Mouse (Mus musculus) CH12.LX (cell line): ENCODE results near the gene Igf1. TPM values are rescaled to one million over a fixed set of nuclear protein-coding genes. Genes with fewer than 3 reads are reported as not detected.

ENCODE experiments used
- DNase-seq: peaks from one replicate; pipeline ENCODE4 v3.0.0-alpha.2; 2013; ENCODE audit errors: extremely low read depth
- H3K27ac ChIP-seq: 2 replicates; pipeline ENCODE4 v1.5.1; 2012; ENCODE audit warnings: low read depth, mild to moderate bottlenecking, control low read depth, moderate library complexity; ENCODE audit not compliant: insufficient read depth
- H3K27me3 ChIP-seq: replicated peaks from 2 replicates; pipeline ENCODE3; 2012; ENCODE audit warnings: inconsistent platforms
- H3K36me3 ChIP-seq, 2 experiments: replicated peaks in 1 of 2; 2 replicates each; pipeline versions ENCODE3 to v1.6.1; 2012; ENCODE audit warnings: inconsistent platforms in 1 of 2, low read length in 1 of 2, mild to moderate bottlenecking in 1 of 2, mixed read lengths in 1 of 2, moderate library complexity in 1 of 2; ENCODE audit not compliant: control insufficient read depth in 1 of 2, insufficient read depth in 1 of 2
- H3K4me1 ChIP-seq, 2 experiments: 2 replicates each; pipeline ENCODE4 v1.6.1; 2012; ENCODE audit warnings: inconsistent platforms in 1 of 2, moderate library complexity in 1 of 2; ENCODE audit not compliant: insufficient read depth in 2 of 2, control insufficient read depth in 1 of 2
- H3K4me2 ChIP-seq: 2 replicates; pipeline ENCODE4 v1.6.1; 2012; ENCODE audit warnings: low read depth, mild to moderate bottlenecking, control low read depth; ENCODE audit not compliant: poor library complexity, insufficient read depth, severe bottlenecking
- H3K4me3 ChIP-seq, 3 experiments: fragments of 150-350 bp in 1 of 3; sonication (generic) in 1 of 3; replicated peaks in 1 of 3; 2 replicates each; pipeline versions ENCODE3 to v1.5.1; 2011 to 2012; ENCODE audit warnings: low read depth in 2 of 3, low read length in 2 of 3, mild to moderate bottlenecking in 2 of 3, moderate library complexity in 2 of 3, control low read depth in 1 of 3, improper control_type of control experiment in 1 of 3, inconsistent platforms in 1 of 3, mixed read lengths in 1 of 3; ENCODE audit not compliant: poor library complexity in 1 of 3
- H3K79me2 ChIP-seq: replicated peaks from 2 replicates; pipeline ENCODE4 v1.6.1; 2012; ENCODE audit warnings: mild to moderate bottlenecking, moderate library complexity; ENCODE audit not compliant: control insufficient read depth, poor library complexity, insufficient read depth, severe bottlenecking; ENCODE audit errors: extremely low read depth
- H3K9ac ChIP-seq: 2 replicates; pipeline ENCODE4 v1.6.1; 2012; ENCODE audit warnings: low read depth, mild to moderate bottlenecking, control low read depth, moderate library complexity; ENCODE audit not compliant: insufficient read depth
- H3K9me3 ChIP-seq: replicated peaks from 2 replicates; pipeline ENCODE3; 2012; ENCODE audit warnings: low read length, inconsistent platforms, mixed read lengths
- CHD1 ChIP-seq: IDR thresholded peaks from 2 replicates; pipeline ENCODE4 v1.6.1; 2012; ENCODE audit warnings: low read depth, low read length, improper control_type of control experiment, inconsistent platforms
- CHD2 ChIP-seq: IDR thresholded peaks from 2 replicates; pipeline ENCODE4 v1.6.1; 2011; ENCODE audit warnings: low read length, improper control_type of control experiment
- CTCF ChIP-seq, 2 experiments: IDR thresholded peaks in 1 of 2; conservative IDR thresholded peaks in 1 of 2; 2 replicates each; pipeline ENCODE4 v1.5.1; 2011 to 2012; ENCODE audit warnings: low read depth in 2 of 2, low read length in 2 of 2, improper control_type of control experiment in 1 of 2, inconsistent platforms in 1 of 2, mild to moderate bottlenecking in 1 of 2, moderate library complexity in 1 of 2
- EP300 ChIP-seq: IDR thresholded peaks from 2 replicates; pipeline ENCODE4 v1.6.1; 2011; ENCODE audit warnings: low read length, improper control_type of control experiment
- ETS1 ChIP-seq: conservative IDR thresholded peaks from 2 replicates; pipeline ENCODE4 v1.6.1; 2012; ENCODE audit warnings: low read depth, mild to moderate bottlenecking, inconsistent platforms, low read length, improper control_type of control experiment, moderate library complexity
- IRF4 ChIP-seq: IDR thresholded peaks from 2 replicates; pipeline ENCODE4 v1.6.1; 2014; ENCODE audit warnings: low read depth, mild to moderate bottlenecking, inconsistent platforms, low read length, improper control_type of control experiment
- JUN ChIP-seq: IDR thresholded peaks from 2 replicates; pipeline ENCODE4 v1.6.1; 2011; ENCODE audit warnings: low read depth, mild to moderate bottlenecking, low read length, improper control_type of control experiment, moderate library complexity; ENCODE audit not compliant: insufficient read depth
- KAT2A ChIP-seq: IDR thresholded peaks from 2 replicates; pipeline ENCODE4 v1.6.1; 2012; ENCODE audit warnings: low read length, improper control_type of control experiment, inconsistent platforms; ENCODE audit not compliant: insufficient replicate concordance
- MAFK ChIP-seq: IDR thresholded peaks from 2 replicates; pipeline ENCODE4 v1.6.1; 2011; ENCODE audit warnings: low read length, improper control_type of control experiment; ENCODE audit not compliant: insufficient replicate concordance
- MAZ ChIP-seq: IDR thresholded peaks from 2 replicates; pipeline ENCODE4 v1.6.1; 2012; ENCODE audit warnings: low read depth, mild to moderate bottlenecking, inconsistent platforms, low read length, improper control_type of control experiment, moderate library complexity
- PAX5 ChIP-seq: IDR thresholded peaks from 2 replicates; pipeline ENCODE4 v1.6.1; 2012; ENCODE audit warnings: low read length, inconsistent platforms, mixed read lengths
- POLR2A ChIP-seq: IDR thresholded peaks from 2 replicates; pipeline ENCODE4 v1.6.1; 2011; ENCODE audit warnings: low read depth, mild to moderate bottlenecking, improper control_type of control experiment, low read length
- RAD21 ChIP-seq: IDR thresholded peaks from 2 replicates; pipeline ENCODE4 v1.6.1; 2011; ENCODE audit warnings: low read depth, mild to moderate bottlenecking, low read length, improper control_type of control experiment, moderate library complexity
- SMC3 ChIP-seq: IDR thresholded peaks from 2 replicates; pipeline ENCODE4 v1.6.1; 2011; ENCODE audit warnings: low read depth, low read length, improper control_type of control experiment
- TBP ChIP-seq: conservative IDR thresholded peaks from 2 replicates; pipeline ENCODE4 v1.6.1; 2011; ENCODE audit warnings: low read depth, low read length, improper control_type of control experiment
- TCF12 ChIP-seq: IDR thresholded peaks from 2 replicates; pipeline ENCODE4 v1.6.1; 2014; ENCODE audit warnings: low read depth, mild to moderate bottlenecking, inconsistent platforms, low read length, improper control_type of control experiment
- ZMIZ1 ChIP-seq: IDR thresholded peaks from 2 replicates; pipeline ENCODE4 v1.6.1; 2012; ENCODE audit warnings: low read depth, mild to moderate bottlenecking, inconsistent platforms, low read length, improper control_type of control experiment
- dilution Hi-C: fragments of 300-500 bp; cut with MboI; formaldehyde crosslinking; loops from 2 replicates; pipeline ENCODE4 v1.14.3; 2020; ENCODE audit warnings: low sequenced_read_pairs; ENCODE audit not compliant: extremely low pct_unique_long_range_greater_than_20kb, extremely low pct_ligation_motif_present
- in situ Hi-C: fragments of 300-500 bp; cut with MboI; formaldehyde crosslinking; loops from 3 replicates; pipeline ENCODE4 v1.14.3; 2019; ENCODE audit warnings: low sequenced_read_pairs, low pct_ligation_motif_present, low pct_unique_long_range_greater_than_20kb, mixed read lengths
- polyA plus RNA-seq: library from polyadenylated mRNA; unstranded; fragments of >175 nt; gene quantifications from 2 replicates; pipeline ENCODE4 v1.2.1, GENCODE M21; 2012; ENCODE audit warnings: low read depth; ENCODE audit not compliant: insufficient read length
- total RNA-seq, 2 experiments: library from RNA; depleted of rRNA; stranded (reverse); fragments of 300-350 nt in 1 of 2; fragments of >200 nt in 1 of 2; gene quantifications; 2 replicates each; pipeline ENCODE4 v1.2.3; 2012 to 2014

The Igf1 gene
- total and polyA plus RNA-seq, 3 experiments: 0.23 TPM; not detected in 2

- dilution Hi-C loops: no loop called here
- DNase-seq: no peak
- Histone ChIP-seq H3K4me2 (no peak overlapping the region), H3K9me3 (no peaks in the 10 kb centered on the region), H3K27ac (no peak overlapping the region), H3K9ac (no peak overlapping the region), H3K4me3 (no peak overlapping the region), H3K27me3 (no peaks in the 10 kb centered on the region), H3K36me3 (no peaks in the 10 kb centered on the region), H3K4me1 (peaks cover 0 to 4% of the 10 kb centered on the region in 2 experiments; a peak in 2 of 4 replicates), H3K79me2 (no peaks in the 10 kb centered on the region)
- in situ Hi-C loops: no loop called here
- no peak for TF ChIP-seq IRF4
Observed at GRCm38 (mm10) chr10:87830012-87830411, 28.1 kb upstream of the Igf1 start.

DNA sequence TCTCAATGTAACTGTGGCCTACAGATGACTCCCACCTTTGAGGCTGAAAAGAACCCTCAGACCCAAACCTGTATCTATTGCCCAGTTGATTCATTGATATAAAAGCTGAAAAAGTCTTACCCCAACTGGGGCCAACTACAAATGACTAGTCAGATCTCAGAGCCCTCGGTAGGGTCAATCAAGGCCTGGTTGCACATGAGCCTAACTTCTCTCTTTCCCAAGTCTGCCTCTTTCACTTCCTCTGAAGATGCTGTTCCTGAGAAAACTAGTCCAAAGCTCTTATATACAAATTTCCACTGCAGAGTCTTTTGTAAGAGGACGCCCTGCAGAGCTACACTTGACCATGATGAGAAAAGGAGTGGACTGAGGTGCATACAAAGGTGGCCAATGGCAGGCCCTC is 27.4 kb upstream of the Igf1 start:
- H3K4me1 ChIP-seq: peaks cover 0 to 4% of the 10 kb centered on the region in 2 experiments; a peak in 2 of 4 replicates
- TF ChIP-seq TCF12 (no peak), KAT2A (no peak), ETS1 (no peak)
- TF ChIP-seq, all 38 proteins: peak for 0
- Histone ChIP-seq H3K4me3 (no peak overlapping the region), H3K27me3 (no peaks in the 10 kb centered on the region), H3K9me3 (no peaks in the 10 kb centered on the region), H3K79me2 (no peaks in the 10 kb centered on the region), H3K36me3 (no peaks in the 10 kb centered on the region), H3K4me2 (no peak overlapping the region), H3K9ac (no peak overlapping the region), H3K27ac (no peak overlapping the region)
- DNase-seq: no peak
- dilution Hi-C loops: no loop called here
- in situ Hi-C loops: no loop called here

DNA sequence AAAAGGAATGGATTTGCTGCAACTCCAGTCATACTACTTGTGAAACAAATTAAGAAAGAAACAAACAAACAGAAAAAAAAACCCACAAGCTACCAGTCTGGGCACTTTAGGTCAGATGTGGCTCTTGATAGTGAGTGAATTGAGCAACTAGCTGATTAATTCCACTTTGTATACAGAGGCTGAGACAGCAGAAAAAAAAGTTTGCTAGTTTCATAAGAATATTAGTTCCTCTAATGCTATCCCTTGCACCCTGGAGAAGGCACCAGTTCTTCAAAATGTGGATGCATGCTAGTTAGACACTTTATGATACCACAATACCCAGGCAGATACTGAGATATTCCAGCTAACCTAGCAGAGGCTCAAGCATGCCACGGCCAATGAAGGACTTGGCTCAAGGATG is 26.0 kb upstream of the Igf1 start:
- DNase-seq: no peak
- no peaks in the 10 kb centered on the region for H3K79me2 ChIP-seq
- no peak overlapping the region for H3K4me3 ChIP-seq
- H3K9me3 ChIP-seq: no peaks in the 10 kb centered on the region
- H3K27me3 ChIP-seq: no peaks in the 10 kb centered on the region
- no peak overlapping the region for H3K9ac ChIP-seq
- H3K27ac ChIP-seq: no peak overlapping the region
- no peaks in the 10 kb centered on the region for H3K36me3 ChIP-seq
- H3K4me1 ChIP-seq: peaks cover 0 to 4% of the 10 kb centered on the region in 2 experiments; a peak in 2 of 4 replicates
- TF ChIP-seq ZMIZ1 (no peak), PAX5 (no peak), CHD1 (no peak), CHD2 (no peak), MAFK (no peak), TBP (no peak), JUN (no peak), MAZ (no peak), SMC3 (no peak), EP300 (no peak), CTCF (conservative IDR thresholded peaks at IDR 0.05 in 1 of 2, IDR thresholded peaks at IDR 0.05 in 1 of 2; ENCODE audit: low read depth in 2 of 2, low read length in 2 of 2) (no peak), POLR2A (no peak), RAD21 (no peak)
- in situ Hi-C loops: no loop called here
- no peak overlapping the region for H3K4me2 ChIP-seq
- dilution Hi-C loops: no loop called here
